Mouse (Mus musculus): Measurements from ENCODE around the gene Bloc1s5.
"Not testable (repeated sequence)": the region's sequence is repeated elsewhere in the genome, so short reads cannot be mapped to it uniquely, and the experiment has no call there.

The Bloc1s5 gene

DNA sequence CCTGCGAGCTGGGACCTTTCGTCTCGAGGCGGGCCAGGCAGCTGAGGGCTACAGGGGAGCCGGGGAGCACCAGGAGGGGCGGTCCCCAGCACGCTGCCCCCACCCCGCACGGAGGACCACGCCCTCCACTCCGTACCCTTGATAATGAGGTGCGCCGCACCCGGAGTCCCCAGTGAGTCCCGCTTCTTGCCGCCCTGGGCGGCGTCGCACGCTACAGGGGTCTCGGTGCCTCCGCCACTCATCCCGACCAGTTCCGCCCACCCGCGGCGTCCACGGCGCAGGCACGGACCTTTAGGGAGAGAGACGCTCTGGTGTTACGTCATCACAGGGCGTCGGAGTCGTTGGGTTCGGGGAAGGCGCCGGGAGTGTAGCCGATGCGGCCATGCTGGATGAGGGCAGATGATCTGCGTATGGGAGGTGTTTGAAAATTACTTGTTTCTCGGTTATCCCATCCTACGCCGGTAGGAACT is at the start of gene Bloc1s5:
Bloc1s5 (minus strand) TSS at position 310 of the 470 bp plus-strand sequence.
- peak; percentile 99 for DNase-seq (ENCODE audit: low read depth, low spot score)

DNA sequence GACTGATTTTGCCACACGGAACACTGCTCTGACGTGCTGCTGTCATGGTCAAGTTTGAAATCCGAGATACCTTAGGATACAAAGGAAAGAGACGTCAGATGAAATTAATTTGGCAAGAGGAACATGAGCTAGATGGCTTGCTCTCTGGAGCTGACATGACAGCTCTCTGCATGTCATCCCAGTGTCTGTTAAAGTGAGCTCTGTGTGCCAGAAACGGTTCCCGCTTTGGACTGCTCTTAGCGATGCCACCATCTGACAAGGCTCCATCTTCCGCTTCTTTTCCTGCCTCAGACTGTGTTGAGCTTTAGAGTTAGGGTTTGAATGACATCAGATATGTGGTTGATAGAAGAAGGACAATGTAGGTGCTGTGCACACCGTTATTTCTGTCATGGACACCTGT is 37.4 kb upstream of the Bloc1s5 start:
- DNase-seq (ENCODE audit: low read depth, low spot score) = no peak

GRCm38 (mm10) chr13:38671451-38671850 is 36.5 kb upstream of the Bloc1s5 start:
- DNase-seq (ENCODE audit: low read depth, low spot score) = not testable (repeated sequence)

DNA sequence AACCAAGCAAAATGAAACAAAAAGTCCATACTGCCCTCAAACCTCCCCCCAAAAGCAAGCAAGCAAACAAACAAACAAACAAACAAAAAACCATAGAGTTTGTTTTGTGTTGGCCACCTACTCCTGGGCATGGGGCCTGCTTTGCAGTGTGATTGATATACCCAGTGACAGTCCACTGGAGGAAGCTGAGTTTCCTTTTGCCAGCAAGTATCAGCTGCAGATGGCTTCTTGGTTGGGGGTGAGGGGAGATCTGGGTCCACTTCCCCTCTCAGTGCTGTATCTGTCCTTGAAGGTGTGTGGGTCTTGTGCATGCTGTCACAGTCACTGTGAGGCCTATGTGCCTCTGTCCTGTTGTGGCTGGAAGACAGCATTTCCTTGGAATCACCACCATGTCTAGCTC is 35.1 kb upstream of the Bloc1s5 start:
- DNase-seq (ENCODE audit: low read depth, low spot score) = no peak

DNA sequence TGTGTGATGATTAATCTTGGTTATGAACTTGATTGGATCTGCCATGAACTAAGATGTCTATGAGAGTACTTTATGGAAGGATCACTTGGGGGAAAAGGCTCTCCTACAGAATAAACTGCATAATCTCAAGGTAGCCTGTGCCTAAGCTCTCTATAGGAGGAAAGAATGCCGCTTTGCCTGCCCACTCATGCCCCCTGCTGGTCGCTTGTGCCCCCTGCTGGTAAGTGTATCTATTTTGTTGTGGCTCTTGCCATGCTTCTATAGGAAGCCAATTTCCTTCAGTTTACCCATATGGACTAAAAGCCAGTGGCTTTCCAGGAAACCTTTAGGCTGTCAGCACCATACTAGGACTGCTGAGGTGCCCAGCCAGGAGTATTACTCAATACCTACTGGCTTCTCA is 33.6 kb upstream of the Bloc1s5 start:
- peak; percentile 18 for DNase-seq (ENCODE audit: low read depth, low spot score)

DNA sequence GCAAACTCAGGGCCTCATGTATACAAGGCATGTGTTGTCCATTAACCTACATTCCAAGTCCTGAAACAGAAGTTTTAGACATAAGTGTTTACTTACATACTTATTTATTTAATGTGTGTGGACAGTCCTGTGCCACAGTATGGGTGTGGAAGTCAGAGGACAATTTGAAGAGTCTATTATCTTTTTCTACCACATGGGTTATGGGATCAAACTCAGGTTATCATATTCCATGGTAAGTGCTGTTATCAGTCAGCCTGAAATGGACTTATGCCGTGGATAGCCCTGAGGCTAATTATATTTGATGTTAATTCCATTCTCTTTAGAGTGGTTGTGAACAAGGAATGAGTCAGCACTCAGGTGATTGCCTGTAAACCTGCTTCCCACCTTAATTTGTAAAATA is 29.8 kb upstream of the Bloc1s5 start:
- DNase-seq (ENCODE audit: low read depth, low spot score) = no peak

DNA sequence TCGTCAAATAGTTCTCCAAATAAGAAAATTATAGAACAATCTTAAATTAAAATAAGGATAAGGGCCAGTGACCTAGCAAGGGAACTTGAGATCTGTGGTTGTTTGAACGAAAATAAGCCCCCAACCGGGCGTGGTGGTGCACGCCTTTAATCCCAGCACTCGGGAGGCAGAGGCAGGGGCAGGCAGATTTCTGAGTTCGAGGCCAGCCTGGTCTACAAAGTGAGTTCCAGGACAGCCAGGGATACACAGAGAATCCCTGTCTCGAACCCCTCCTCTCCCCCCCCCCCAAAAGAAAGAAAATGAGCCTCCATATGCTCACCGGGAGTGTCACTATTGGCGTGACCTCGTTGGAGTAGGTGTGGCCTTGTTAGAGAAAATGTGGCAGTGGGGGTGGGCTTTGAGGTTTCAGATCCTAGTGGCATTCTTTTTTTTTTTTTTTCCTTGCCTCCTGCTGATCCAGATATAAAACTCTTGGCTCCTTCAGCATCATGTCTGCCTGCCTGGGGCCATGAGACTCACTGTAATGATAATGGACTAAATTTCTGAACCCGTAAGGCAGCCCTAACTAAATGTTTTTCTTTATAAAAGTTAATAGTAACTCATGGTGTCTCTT is 24.7 kb upstream of the Bloc1s5 start:
- DNase-seq (ENCODE audit: low read depth, low spot score) = no peak

GRCm38 (mm10) chr13:38658528-38659280 is 23.8 kb upstream of the Bloc1s5 start, which contains the start of gene Eef1e1:
Eef1e1 (minus strand) TSS chr13:38659058.
- DNase-seq (ENCODE audit: low read depth, low spot score) = peak; percentile 98

- DNase-seq (ENCODE audit: low read depth, low spot score) = peak; percentile 7
Observed at GRCm38 (mm10) chr13:38657865-38658264, 23.0 kb upstream of the Bloc1s5 start.

DNA sequence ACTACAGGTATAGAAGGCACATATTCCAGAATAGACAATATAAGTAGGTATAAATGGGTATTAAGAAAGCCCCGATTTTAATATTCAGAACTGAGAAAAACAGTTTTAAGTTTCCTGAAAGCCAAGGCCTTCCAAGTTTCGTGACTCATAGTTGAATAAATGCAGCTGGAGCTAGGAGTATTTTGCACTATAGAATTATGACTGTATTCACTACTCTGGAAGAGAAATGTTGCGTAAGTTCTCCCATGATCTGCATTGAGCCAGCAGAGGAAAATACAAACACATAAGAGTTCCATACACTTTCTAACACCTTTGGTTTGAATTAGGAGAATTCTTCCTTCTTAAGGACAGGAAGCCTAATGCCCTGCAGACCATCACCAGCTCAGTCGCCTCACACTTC is 15.4 kb upstream of the Bloc1s5 start:
- peak; percentile 34 for DNase-seq (ENCODE audit: low read depth, low spot score)

DNA sequence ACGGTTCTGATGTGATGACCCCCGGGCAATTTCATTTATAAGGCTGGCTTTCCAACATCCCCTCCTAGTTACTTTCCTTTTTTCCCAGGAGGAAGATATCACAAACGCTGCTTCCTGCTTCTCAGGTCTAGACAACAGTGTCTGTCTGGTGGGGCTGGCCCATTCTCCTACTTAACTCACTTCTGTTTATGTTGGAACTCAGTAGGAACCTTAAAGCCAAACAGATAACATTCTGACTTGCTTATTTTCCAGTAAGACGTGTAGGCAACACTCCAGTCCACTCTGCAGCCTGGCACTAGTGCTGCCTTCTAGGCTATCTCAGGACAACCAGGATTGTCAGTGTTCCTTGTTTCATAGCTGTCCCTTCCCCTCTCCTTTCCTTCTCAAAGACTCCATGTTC is 14.2 kb upstream of the Bloc1s5 start:
- no peak for DNase-seq (ENCODE audit: low read depth, low spot score)

DNA sequence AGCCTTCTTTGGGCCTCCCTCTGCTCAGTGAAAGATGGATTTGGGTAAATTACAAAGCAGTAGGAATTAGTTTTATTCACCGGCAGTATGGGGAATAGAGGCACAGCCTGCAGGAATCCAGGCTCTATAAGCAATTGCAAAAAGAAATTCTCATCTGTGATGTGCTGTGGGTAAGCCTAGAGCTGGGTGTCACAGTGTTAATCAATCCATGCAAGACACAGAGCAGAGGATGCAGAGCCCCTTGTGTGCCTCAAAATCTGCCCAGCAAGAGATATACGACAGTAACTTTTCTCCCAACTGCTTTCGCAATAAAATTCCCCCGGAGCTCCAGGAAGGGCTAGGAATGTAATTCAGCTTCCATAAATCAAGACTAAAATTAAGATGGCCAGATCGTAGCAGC is 6.5 kb upstream of the Bloc1s5 start:
- DNase-seq (ENCODE audit: low read depth, low spot score) = no peak

DNA sequence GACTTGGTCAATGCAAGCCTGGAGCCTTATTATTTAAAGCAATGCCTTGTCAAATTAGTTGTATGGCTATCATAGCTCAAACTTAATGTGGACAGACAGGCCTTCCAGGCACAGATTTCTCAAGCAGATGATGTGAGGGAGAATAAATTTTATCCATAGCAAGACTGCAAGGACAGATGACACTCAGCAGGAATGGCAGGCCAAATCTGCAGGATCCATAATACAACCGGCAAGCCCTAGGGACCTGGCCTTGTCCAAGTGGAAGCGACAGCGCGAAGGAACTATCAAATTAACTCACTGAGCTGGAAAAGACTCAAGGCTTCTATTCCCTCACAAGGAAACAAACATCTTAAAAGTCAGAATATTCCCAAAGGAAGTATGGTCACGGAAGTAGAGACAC is 6.1 kb upstream of the Bloc1s5 start:
- DNase-seq (ENCODE audit: low read depth, low spot score) = peak; percentile 5

DNA sequence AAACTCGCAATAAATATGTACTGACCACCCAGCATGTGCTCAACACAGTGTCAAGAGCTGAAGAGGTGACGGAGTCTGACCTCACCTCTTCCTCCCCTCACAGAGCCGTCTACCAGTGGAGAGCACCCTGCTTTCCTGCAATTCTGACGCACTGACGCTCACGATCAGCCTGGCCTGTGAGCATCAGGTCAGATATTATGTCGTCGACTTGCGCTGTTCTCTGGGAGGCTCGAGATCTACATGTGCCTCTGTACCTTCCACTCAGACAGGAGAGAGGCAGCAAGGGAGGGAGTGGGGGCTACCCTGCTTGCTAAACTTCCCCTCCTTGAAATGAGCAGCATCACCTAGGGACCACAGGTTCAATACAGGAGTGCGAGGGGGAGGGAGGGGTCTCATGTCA is 3.8 kb upstream of the Bloc1s5 start:
- DNase-seq (ENCODE audit: low read depth, low spot score) = no peak

GRCm38 (mm10) chr13:38634256-38634799 is 581 bp downstream of the Bloc1s5 start:
- peak; percentile 92 for DNase-seq (ENCODE audit: low read depth, low spot score)

GRCm38 (mm10) chr13:38633287-38634000 is 1.5 kb downstream of the Bloc1s5 start:
- DNase-seq (ENCODE audit: low read depth, low spot score) = peak; percentile 69

DNA sequence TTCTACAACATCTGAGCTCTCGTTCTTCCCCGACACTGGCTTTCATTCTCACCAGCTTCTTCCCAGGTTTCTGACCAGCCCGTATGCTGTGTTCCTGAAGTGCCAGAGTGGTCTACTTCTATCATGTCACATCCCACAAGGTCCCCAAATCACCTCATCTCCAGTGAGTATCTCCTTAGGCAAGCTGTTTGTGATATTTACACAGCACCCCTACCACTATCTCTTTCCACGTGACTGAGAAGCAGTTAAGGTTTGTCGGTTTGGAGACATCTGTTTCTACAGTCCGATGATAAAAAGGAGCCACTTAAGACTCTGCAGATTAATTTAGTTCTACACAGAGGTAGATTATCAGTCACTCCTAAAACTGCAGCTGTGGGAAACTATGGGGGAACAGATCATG is 2.4 kb downstream of the Bloc1s5 start:
- DNase-seq (ENCODE audit: low read depth, low spot score) = no peak

GRCm38 (mm10) chr13:38626229-38626525 is 8.7 kb downstream of the Bloc1s5 start:
- no peak for DNase-seq (ENCODE audit: low read depth, low spot score)

- DNase-seq (ENCODE audit: low read depth, low spot score) = peak; percentile 54
Observed at GRCm38 (mm10) chr13:38625492-38626228, 9.2 kb downstream of the Bloc1s5 start.

GRCm38 (mm10) chr13:38624292-38624902 is 10.5 kb downstream of the Bloc1s5 start:
- DNase-seq (ENCODE audit: low read depth, low spot score) = no peak

DNA sequence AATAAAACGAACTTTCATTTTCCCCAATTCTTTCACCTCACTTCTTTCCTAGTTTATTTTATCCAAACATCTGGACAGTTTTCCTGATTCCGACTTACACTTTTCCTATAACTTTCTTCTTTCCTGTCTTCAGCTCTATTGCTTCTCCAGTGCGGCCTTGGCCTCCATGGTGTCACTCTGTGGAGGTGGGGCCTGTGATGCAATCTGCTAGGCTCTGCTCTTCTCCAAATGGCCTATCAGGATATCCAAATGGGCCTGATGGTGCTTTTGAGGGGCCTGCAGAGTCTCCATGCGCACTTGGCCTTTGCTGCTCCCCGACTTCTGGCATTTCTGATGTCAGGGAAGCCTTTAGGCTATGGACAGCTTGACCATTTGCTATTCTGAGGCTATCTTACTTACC is 11.6 kb downstream of the Bloc1s5 start:
- DNase-seq (ENCODE audit: low read depth, low spot score) = peak; percentile 15

All from brain, adult 2 months (tissue).